Mouse (Mus musculus) spleen, postnatal 0 days (tissue): Measurements from ENCODE around the gene Olfr703. TPM values are rescaled to one million over a fixed set of nuclear protein-coding genes. Genes with fewer than 3 reads are reported as not detected.

Experiments
- polyA plus RNA-seq: library from polyadenylated mRNA; unstranded; fragments of >200 nt; fragmentation: Nextera tagmentation; extraction: Ambion mirVana; gene quantifications from 2 replicates; pipeline ENCODE4 v1.2.1, GENCODE M21; 2015

Olfr703 gene
- not detected in 2 replicates for polyA plus RNA-seq

GRCm38 (mm10) chr7:106843060-106843459, at the start of gene Olfr703:
Olfr703 (plus strand) TSS chr7:106843360.

GRCm38 (mm10) chr7:106808734-106809133, 34.4 kb upstream of the Olfr703 start, which contains the start of gene Olfr700:
Olfr700 (minus strand) TSS chr7:106808834.

GRCm38 (mm10) chr7:106813829-106814228, 29.3 kb upstream of the Olfr703 start, which contains the start of gene Olfr701:
Olfr701 (plus strand) TSS chr7:106814129.

GRCm38 (mm10) chr7:106833793-106834192, 9.4 kb upstream of the Olfr703 start, which contains the start of gene Olfr702:
Olfr702 (minus strand) TSS chr7:106833893.

GRCm38 (mm10) chr7:106862885-106863284, 19.7 kb downstream of the Olfr703 start, which contains the start of gene Olfr704:
Olfr704 (plus strand) TSS chr7:106863185.

GRCm38 (mm10) chr7:106876791-106877190, 33.6 kb downstream of the Olfr703 start, which contains the start of gene Olfr705:
Olfr705 (minus strand) TSS chr7:106876891.

GRCm38 (mm10) chr7:106888062-106888461, 44.9 kb downstream of the Olfr703 start, which contains the start of gene Olfr706:
Olfr706 (minus strand) TSS chr7:106888162.

Other genes with a start within 250 kb of the Olfr703 start
- gene Olfr693, start 162.8 kb upstream of the Olfr703 start, polyA plus RNA-seq: not detected in 2 replicates
- gene Olfr694, start 151.5 kb upstream of the Olfr703 start, polyA plus RNA-seq: not detected in 2 replicates
- not detected in 2 replicates for gene Olfr695, start 127.0 kb upstream of the Olfr703 start, polyA plus RNA-seq
- gene Olfr697, start 100.9 kb upstream of the Olfr703 start, polyA plus RNA-seq: not detected in 2 replicates
- not detected in 2 replicates for gene Olfr698, start 88.0 kb upstream of the Olfr703 start, polyA plus RNA-seq
- gene Olfr699, start 50.2 kb upstream of the Olfr703 start, polyA plus RNA-seq: not detected in 2 replicates
- not detected in 2 replicates for gene Olfr700, start 34.5 kb upstream of the Olfr703 start, polyA plus RNA-seq
- gene Olfr701, start 29.2 kb upstream of the Olfr703 start, polyA plus RNA-seq: 0.04 TPM in 1 of 2 replicates, not detected in the other
- not detected in 2 replicates for gene Olfr702, start 9.5 kb upstream of the Olfr703 start, polyA plus RNA-seq
- gene Olfr704, start 19.8 kb downstream of the Olfr703 start, polyA plus RNA-seq: not detected in 2 replicates
- gene Olfr705, start 33.5 kb downstream of the Olfr703 start, polyA plus RNA-seq: not detected in 2 replicates
- not detected in 2 replicates for gene Olfr706, start 44.8 kb downstream of the Olfr703 start, polyA plus RNA-seq
- gene Olfr707, start 57.9 kb downstream of the Olfr703 start, polyA plus RNA-seq: not detected in 2 replicates
- not detected in 2 replicates for gene Olfr1532-ps1, start 64.6 kb downstream of the Olfr703 start, polyA plus RNA-seq
- not detected in 2 replicates for gene Olfr709-ps1, start 88.9 kb downstream of the Olfr703 start, polyA plus RNA-seq
- gene Olfr710, start 105.0 kb downstream of the Olfr703 start, polyA plus RNA-seq: not detected in 2 replicates
- gene Olfr6, start 120.6 kb downstream of the Olfr703 start, polyA plus RNA-seq: not detected in 2 replicates
- gene Olfr711, start 132.1 kb downstream of the Olfr703 start, polyA plus RNA-seq: not detected in 2 replicates
- not detected in 2 replicates for gene Olfr2, start 162.7 kb downstream of the Olfr703 start, polyA plus RNA-seq
- not detected in 2 replicates for gene Olfr713, start 187.8 kb downstream of the Olfr703 start, polyA plus RNA-seq
- gene Olfr714, start 227.6 kb downstream of the Olfr703 start, polyA plus RNA-seq: not detected in 2 replicates
- not detected in 2 replicates for gene Olfr17, start 249.9 kb downstream of the Olfr703 start, polyA plus RNA-seq